Mouse (Mus musculus) retina, embryonic 14.5 days (tissue): Measurements from ENCODE around the gene Igsf8.
A peak's percentile ranks its signal among the peaks of the same experiment; 100 is the strongest.

Experiments
- DNase-seq: peaks from one replicate; pipeline ENCODE4 v3.0.0-alpha.2; 2015; ENCODE audit warnings: low spot score

Gene Igsf8

DNA sequence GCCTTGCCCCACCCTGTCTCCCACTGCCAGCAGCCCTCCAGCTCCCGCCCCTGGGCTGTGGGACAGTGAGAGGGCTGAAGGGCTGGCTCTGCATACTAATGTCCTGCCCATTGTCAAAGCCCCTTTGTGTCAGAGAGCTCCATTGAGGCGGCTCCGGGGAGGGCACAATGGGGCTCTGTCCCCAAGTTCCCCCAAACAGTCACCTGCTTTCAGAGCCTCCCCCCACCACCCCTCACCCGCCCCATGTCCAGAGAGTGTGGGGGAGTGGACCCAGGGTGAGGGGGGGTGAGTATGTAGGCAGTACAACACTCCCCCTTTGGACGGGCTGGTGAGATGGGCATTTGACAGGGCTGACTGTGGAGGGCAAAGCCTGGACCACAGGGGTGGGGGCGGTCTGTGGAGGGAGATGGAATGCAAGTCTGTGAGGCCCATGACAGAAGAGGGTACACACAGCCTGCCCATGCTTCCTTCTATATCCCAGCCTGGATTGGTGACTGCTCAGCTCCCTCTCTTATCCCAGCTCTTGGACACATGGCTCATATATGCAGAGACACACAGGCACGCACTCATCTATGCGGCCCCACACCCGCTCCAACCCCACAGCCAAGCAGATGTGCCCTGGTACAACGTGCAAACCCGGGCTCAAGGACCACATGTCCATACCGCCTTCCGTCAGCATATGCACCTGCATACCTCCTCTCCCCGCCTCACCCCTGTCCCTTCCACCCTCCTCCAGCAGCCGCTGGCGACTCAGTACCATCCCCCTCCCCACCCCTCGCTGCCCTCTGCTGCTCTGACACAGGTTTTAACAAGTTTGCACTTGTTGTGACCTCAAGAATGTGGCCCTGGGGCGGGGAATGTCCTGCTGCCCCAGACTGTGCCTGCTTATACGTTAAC is 88.7 kb downstream of the Igsf8 start:
- peak; percentile 80 for DNase-seq

DNA sequence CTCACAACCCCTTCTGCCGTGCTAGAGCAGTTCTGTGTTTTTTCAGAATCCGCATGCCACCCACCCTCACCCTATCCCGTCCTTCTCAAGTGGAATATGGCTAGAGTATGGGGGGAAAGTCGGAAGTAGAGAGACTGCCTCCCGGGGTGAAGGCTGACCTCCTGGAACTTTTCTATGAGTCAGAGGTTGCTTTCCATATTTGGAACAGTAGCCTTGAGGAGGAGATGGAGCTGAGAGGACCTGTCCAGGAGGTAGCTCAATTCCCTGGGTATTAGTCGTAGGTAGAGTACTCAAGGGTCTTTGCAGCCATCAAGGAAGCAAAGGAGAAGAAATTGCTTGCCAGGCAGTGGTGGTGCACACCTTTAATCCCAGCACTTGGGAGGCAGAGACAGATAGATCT is 90.6 kb downstream of the Igsf8 start:
- no peak for DNase-seq

DNA sequence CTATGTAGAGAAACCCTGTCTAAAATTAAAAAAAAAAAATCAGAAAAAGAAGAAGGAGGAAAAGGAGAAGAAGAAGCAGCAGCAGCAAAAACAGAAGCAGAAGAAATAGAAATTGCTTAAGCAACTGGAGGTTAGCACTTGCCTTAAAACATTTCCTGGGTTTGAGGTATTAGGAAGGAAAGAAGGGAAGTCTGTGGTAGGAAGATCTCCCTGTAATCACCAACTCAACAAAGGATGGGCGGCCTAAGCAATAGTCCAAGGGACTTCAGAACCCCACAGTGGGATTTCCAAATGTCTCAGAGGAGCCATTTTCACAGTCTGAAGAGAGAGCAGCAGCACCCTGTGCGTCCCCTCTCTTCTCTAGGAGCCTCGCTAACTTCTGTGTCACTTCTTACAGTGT is 91.0 kb downstream of the Igsf8 start:
- DNase-seq: no peak

DNA sequence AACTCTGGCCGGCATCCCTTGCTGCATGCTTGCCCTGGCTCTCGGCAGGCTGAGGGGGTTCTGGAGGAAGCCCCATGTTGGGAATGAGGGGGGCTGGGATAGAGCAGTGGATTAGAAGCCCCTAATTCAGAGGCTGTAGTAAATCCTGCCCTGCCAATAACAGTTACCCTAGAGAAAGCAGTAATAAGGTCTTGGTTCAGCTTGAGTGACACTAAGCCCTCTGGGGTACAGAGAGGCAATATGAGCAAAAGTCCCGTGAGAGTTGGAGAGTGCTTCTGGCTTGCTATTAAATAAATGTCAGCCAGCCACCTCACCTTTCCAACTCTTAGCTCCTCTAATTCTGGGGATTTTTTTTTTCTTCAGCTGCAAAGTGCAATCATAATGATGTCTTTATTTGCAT is 93.9 kb downstream of the Igsf8 start:
- peak; percentile 28 for DNase-seq

DNA sequence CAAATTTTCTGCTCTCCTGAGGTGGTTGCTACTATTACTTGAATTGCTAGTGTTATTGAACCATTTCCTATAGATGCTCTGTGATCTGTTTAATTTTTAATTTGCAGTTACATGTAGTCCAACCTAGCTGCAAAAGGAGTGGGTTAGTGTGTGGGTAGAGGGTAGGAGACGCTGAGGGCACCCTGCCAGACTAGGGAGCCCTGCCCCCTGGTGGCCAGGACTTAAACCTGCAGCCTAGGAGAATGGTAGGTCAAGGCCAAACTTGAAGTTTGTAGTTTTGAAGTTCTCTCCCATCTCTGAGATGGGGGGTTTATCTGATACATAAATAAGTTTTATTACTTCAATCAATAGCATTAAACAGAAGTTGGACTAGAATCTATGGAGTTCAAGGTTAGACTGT is 96.1 kb downstream of the Igsf8 start:
- peak; percentile 82 for DNase-seq

DNA sequence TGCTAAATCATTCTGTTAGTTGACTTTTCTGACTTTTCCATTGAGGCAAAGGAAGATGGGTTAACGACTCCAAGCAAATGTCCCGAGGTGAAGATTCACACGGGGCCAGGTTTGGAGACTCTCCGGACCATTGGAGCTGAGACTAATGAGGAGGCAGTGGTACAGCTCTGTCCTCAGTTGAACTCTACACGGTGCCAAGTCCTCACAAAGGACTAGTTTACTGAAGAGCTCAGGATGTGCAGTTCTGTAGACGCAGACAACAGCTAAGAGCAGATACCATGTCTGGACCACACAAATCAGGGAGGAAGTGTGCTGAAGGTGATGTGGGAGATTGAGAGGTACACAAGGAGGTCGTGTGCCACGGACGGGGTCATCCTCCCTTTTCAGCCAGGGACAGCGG is 96.9 kb downstream of the Igsf8 start:
- no peak for DNase-seq

DNA sequence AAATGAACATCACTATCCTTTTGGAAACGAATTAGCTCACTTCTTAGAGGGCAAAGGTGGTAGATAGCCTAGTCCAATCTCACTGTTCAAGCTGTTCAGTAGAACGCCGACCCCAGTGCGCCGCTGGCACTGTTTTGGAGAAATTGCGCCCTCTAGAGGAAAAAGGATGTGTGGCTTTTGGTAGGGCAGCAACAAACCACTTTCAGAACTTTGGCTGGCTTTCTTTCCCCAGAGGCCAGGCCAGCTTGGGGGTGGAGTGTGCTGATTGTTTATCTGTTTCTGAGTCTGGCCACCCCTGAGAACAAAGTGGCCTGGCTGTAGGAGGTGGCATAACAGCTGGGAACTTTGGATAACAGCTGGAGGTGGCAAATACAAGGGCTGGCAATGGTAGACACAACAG is 103.2 kb downstream of the Igsf8 start:
- peak; percentile 80 for DNase-seq

DNA sequence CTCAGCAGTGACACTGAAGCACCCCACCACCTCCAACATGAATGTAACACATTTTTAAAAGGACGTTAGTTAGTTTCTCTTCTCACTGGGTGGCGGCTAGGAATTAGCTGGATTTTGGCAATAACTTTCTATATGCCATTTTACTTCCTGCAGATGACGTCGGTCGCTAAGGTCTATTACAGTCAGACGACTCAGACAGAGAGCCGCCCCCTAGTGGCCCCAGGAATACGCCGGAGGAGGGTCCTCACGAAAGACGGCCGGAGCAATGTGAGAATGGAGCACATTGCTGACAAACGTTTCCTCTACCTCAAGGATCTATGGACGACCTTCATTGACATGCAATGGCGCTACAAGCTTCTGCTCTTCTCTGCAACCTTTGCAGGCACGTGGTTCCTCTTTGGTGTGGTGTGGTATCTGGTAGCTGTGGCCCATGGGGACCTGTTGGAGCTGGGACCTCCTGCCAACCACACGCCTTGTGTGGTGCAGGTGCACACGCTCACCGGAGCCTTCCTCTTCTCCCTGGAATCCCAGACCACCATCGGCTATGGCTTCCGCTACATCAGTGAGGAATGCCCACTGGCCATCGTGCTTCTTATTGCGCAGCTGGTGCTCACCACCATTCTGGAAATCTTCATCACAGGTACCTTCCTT is 107.5 kb downstream of the Igsf8 start:
- DNase-seq: peak; percentile 77
